Mouse (Mus musculus): ENCODE measurements around the gene Ascl1. TPM values are rescaled to one million over a fixed set of nuclear protein-coding genes. Genes with fewer than 3 reads are reported as not detected.

Ascl1 gene
- polyA plus RNA-seq, 1 experiment from 2014 or later = 53.1 TPM

Other genes with a start within 250 kb of the Ascl1 start
- gene Pah, start 28.1 kb upstream of the Ascl1 start, polyA plus RNA-seq (2015; fragmentation: Nextera tagmentation; extraction: Ambion mirVana) = 0.18 and 0.20 TPM in 2 replicates